Mouse (Mus musculus): ENCODE measurements around the gene Lrch1. TPM values are rescaled to one million over a fixed set of nuclear protein-coding genes. Genes with fewer than 3 reads are reported as not detected.
A peak's percentile ranks its signal among the peaks of the same experiment; 100 is the strongest.

Lrch1 gene
- polyA plus RNA-seq, 1 experiment from 2014 or later: 14.6 TPM

GRCm38 (mm10) chr14:74903047-74903446 is 44.6 kb downstream of the Lrch1 start:
- H3K27me3 ChIP-seq: no peaks in the 10 kb centered on the region
- H3K36me3 ChIP-seq: no peaks in the 10 kb centered on the region
- WGBS: 83% methylated on average over 4 of the region's 4 CpGs
- H3K4me1 ChIP-seq: peaks cover 18% of the 10 kb centered on the region
- no peak for ATAC-seq (ENCODE audit: insufficient number of reproducible peaks, low FRiP score, low TSS enrichment, low read depth)
- H3K9me3 ChIP-seq: no peaks in the 10 kb centered on the region
- no peak overlapping the region for H3K4me2 ChIP-seq
- no peak overlapping the region for H3K4me3 ChIP-seq
- no peak overlapping the region for H3K27ac ChIP-seq
- no peak overlapping the region for H3K9ac ChIP-seq

- H3K4me2 ChIP-seq: no peak overlapping the region
- no peaks in the 10 kb centered on the region for H3K36me3 ChIP-seq
- 63% methylated on average over 8 of the region's 8 CpGs for WGBS
- H3K9ac ChIP-seq: no peak overlapping the region
- no peaks in the 10 kb centered on the region for H3K27me3 ChIP-seq
- H3K4me3 ChIP-seq: no peak overlapping the region
- H3K4me1 ChIP-seq: peaks cover 18% of the 10 kb centered on the region
- H3K27ac ChIP-seq: no peak overlapping the region
- H3K9me3 ChIP-seq: no peaks in the 10 kb centered on the region
- no peak for ATAC-seq (ENCODE audit: insufficient number of reproducible peaks, low FRiP score, low TSS enrichment, low read depth)
These were observed 46.8 kb downstream of the Lrch1 start for GRCm38 (mm10) chr14:74900705-74901369.

GRCm38 (mm10) chr14:74899953-74900704 is 47.5 kb downstream of the Lrch1 start:
- 61% methylated on average over 13 of the region's 13 CpGs for WGBS
- Histone ChIP-seq H3K4me2 (no peak overlapping the region), H3K4me3 (no peak overlapping the region), H3K4me1 (peaks cover 13% of the 10 kb centered on the region), H3K27ac (no peak overlapping the region), H3K9me3 (no peaks in the 10 kb centered on the region), H3K27me3 (no peaks in the 10 kb centered on the region), H3K9ac (no peak overlapping the region), H3K36me3 (no peaks in the 10 kb centered on the region)
- no peak for ATAC-seq (ENCODE audit: insufficient number of reproducible peaks, low FRiP score, low TSS enrichment, low read depth)

- Histone ChIP-seq H3K4me3 (no peak overlapping the region), H3K9me3 (no peaks in the 10 kb centered on the region), H3K27me3 (no peaks in the 10 kb centered on the region), H3K36me3 (no peaks in the 10 kb centered on the region), H3K9ac (no peak overlapping the region), H3K4me1 (peaks cover 13% of the 10 kb centered on the region), H3K27ac (no peak overlapping the region), H3K4me2 (no peak overlapping the region)
- WGBS: 81% methylated on average over 5 of the region's 5 CpGs
- ATAC-seq (ENCODE audit: insufficient number of reproducible peaks, low FRiP score, low TSS enrichment, low read depth): no peak
These were observed 48.7 kb downstream of the Lrch1 start for GRCm38 (mm10) chr14:74898939-74899338.

GRCm38 (mm10) chr14:74893693-74894092 is 54.0 kb downstream of the Lrch1 start:
- H3K4me1 ChIP-seq: no peaks in the 10 kb centered on the region
- no peak for ATAC-seq (ENCODE audit: insufficient number of reproducible peaks, low FRiP score, low TSS enrichment, low read depth)
- H3K36me3 ChIP-seq: no peaks in the 10 kb centered on the region
- no peaks in the 10 kb centered on the region for H3K9me3 ChIP-seq
- H3K4me2 ChIP-seq: no peak overlapping the region
- H3K4me3 ChIP-seq: no peak overlapping the region
- H3K27me3 ChIP-seq: no peaks in the 10 kb centered on the region
- no peak overlapping the region for H3K9ac ChIP-seq
- no peak overlapping the region for H3K27ac ChIP-seq
- 67% methylated on average over 6 of the region's 6 CpGs for WGBS

- H3K4me1 ChIP-seq: no peaks in the 10 kb centered on the region
- ATAC-seq (ENCODE audit: insufficient number of reproducible peaks, low FRiP score, low TSS enrichment, low read depth): no peak
- no peak overlapping the region for H3K4me2 ChIP-seq
- H3K36me3 ChIP-seq: no peaks in the 10 kb centered on the region
- 69% methylated on average over 3 of the region's 3 CpGs for WGBS
- H3K27ac ChIP-seq: no peak overlapping the region
- H3K4me3 ChIP-seq: no peak overlapping the region
- no peaks in the 10 kb centered on the region for H3K27me3 ChIP-seq
- H3K9ac ChIP-seq: no peak overlapping the region
- H3K9me3 ChIP-seq: no peaks in the 10 kb centered on the region
These were observed 54.5 kb downstream of the Lrch1 start for GRCm38 (mm10) chr14:74893085-74893648.

- Histone ChIP-seq H3K4me1 (peaks cover 18% of the 10 kb centered on the region), H3K36me3 (no peaks in the 10 kb centered on the region), H3K9ac (no peak overlapping the region), H3K27ac (no peak overlapping the region), H3K27me3 (no peaks in the 10 kb centered on the region), H3K4me3 (no peak overlapping the region), H3K9me3 (no peaks in the 10 kb centered on the region), H3K4me2 (no peak overlapping the region)
- no peak for ATAC-seq (ENCODE audit: insufficient number of reproducible peaks, low FRiP score, low TSS enrichment, low read depth)
- WGBS: 78% methylated on average over 2 of the region's 2 CpGs
These were observed 58.4 kb downstream of the Lrch1 start for GRCm38 (mm10) chr14:74889304-74889703.

- H3K27me3 ChIP-seq: no peaks in the 10 kb centered on the region
- H3K36me3 ChIP-seq: no peaks in the 10 kb centered on the region
- no peak overlapping the region for H3K27ac ChIP-seq
- no peak overlapping the region for H3K9ac ChIP-seq
- H3K4me2 ChIP-seq: no peak overlapping the region
- no peak overlapping the region for H3K4me3 ChIP-seq
- ATAC-seq (ENCODE audit: insufficient number of reproducible peaks, low FRiP score, low TSS enrichment, low read depth): no peak
- WGBS: 92% methylated on average over 1 of the region's 1 CpGs
- peaks cover 27% of the 10 kb centered on the region for H3K4me1 ChIP-seq
- H3K9me3 ChIP-seq: no peaks in the 10 kb centered on the region
These were observed 59.6 kb downstream of the Lrch1 start for GRCm38 (mm10) chr14:74888103-74888502.

GRCm38 (mm10) chr14:74886453-74886852 is 61.2 kb downstream of the Lrch1 start:
- Histone ChIP-seq H3K9me3 (no peaks in the 10 kb centered on the region), H3K4me1 (peaks cover 39% of the 10 kb centered on the region), H3K4me2 (no peak overlapping the region), H3K9ac (no peak overlapping the region), H3K4me3 (no peak overlapping the region), H3K27me3 (no peaks in the 10 kb centered on the region), H3K36me3 (no peaks in the 10 kb centered on the region), H3K27ac (no peak overlapping the region)
- WGBS: 53% methylated on average over 5 of the region's 5 CpGs
- ATAC-seq (ENCODE audit: insufficient number of reproducible peaks, low FRiP score, low TSS enrichment, low read depth): no peak

- Histone ChIP-seq H3K4me1 (peaks cover 39% of the 10 kb centered on the region), H3K27me3 (no peaks in the 10 kb centered on the region), H3K4me2 (no peak overlapping the region), H3K9ac (no peak overlapping the region), H3K27ac (no peak overlapping the region), H3K36me3 (no peaks in the 10 kb centered on the region), H3K9me3 (no peaks in the 10 kb centered on the region), H3K4me3 (no peak overlapping the region)
- 60% methylated on average over 7 of the region's 7 CpGs for WGBS
- no peak for ATAC-seq (ENCODE audit: insufficient number of reproducible peaks, low FRiP score, low TSS enrichment, low read depth)
These were observed 62.8 kb downstream of the Lrch1 start for GRCm38 (mm10) chr14:74884920-74885319.

- ATAC-seq (ENCODE audit: insufficient number of reproducible peaks, low FRiP score, low TSS enrichment, low read depth): no peak; the same call in 1 of the 2 replicates
These were observed 63.5 kb downstream of the Lrch1 start for GRCm38 (mm10) chr14:74884024-74884680.

GRCm38 (mm10) chr14:74883204-74883603 is 64.5 kb downstream of the Lrch1 start:
- no peaks in the 10 kb centered on the region for H3K27me3 ChIP-seq
- H3K9me3 ChIP-seq: no peaks in the 10 kb centered on the region
- ATAC-seq (ENCODE audit: insufficient number of reproducible peaks, low FRiP score, low TSS enrichment, low read depth): no peak
- peaks cover 42% of the 10 kb centered on the region for H3K4me1 ChIP-seq
- no peaks in the 10 kb centered on the region for H3K36me3 ChIP-seq
- 22% methylated on average over 11 of the region's 11 CpGs for WGBS
- peak overlapping the region; percentile 40 for H3K27ac ChIP-seq
- no peak overlapping the region for H3K9ac ChIP-seq
- H3K4me2 ChIP-seq: peak overlapping the region; percentile 36
- peak overlapping the region; percentile 12; the same call in 1 of the 2 replicates for H3K4me3 ChIP-seq

More at GRCm38 (mm10) chr14:74884024-74884680, 63.5 kb downstream of the Lrch1 start:
- WGBS: 15% methylated on average over 13 of the region's 13 CpGs
- no peak overlapping the region for H3K4me3 ChIP-seq
- no peaks in the 10 kb centered on the region for H3K27me3 ChIP-seq
- peaks cover 39% of the 10 kb centered on the region for H3K4me1 ChIP-seq
- H3K9me3 ChIP-seq: no peaks in the 10 kb centered on the region
- 0 out of 2 replicates have a peak overlapping the region, but pooled peaks have one; percentile 2 for H3K4me2 ChIP-seq
- no peaks in the 10 kb centered on the region for H3K36me3 ChIP-seq
- H3K27ac ChIP-seq: peak overlapping the region; percentile 27; the same call in 1 of the 2 replicates
- H3K9ac ChIP-seq: no peak overlapping the region
